Mouse (Mus musculus): Measurements from ENCODE around the gene Gm11437.
A peak's percentile ranks its signal among the peaks of the same experiment; 100 is the strongest.

Gm11437 gene

DNA sequence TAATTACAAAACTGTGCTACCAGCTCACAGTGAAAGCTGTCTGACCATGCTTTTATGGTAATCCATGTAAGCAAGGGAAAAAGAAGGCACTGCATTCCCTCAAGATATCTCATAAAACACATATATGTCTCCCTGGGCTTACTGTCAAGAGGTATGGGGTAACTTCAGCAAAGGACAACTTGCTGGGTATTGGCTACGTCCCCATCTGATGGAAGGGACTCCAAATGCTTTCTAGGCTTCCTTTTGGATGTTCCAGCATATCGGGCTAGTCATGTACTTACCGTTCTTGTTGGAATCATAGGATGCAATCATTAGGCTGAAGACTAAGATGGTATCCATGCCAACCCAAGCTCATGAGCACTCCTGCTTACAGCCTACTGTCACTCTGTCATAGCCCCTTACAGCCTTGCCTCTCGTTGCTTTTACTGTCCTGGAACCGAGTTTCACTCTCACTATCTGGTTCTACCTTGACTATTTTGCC, at the start of gene Gm11437:
Gene Gm11437 (minus strand): TSS at position 431 of the 481 bp plus-strand sequence.
- no peak for DNase-seq

GRCm38 (mm10) chr11:84210876-84211275, 43.6 kb upstream of the Gm11437 start:
- no peak for DNase-seq

GRCm38 (mm10) chr11:84205776-84206175, 38.5 kb upstream of the Gm11437 start:
- DNase-seq, result no peak

- DNase-seq, result no peak
These were observed 30.5 kb upstream of the Gm11437 start for GRCm38 (mm10) chr11:84197607-84198402.

DNA sequence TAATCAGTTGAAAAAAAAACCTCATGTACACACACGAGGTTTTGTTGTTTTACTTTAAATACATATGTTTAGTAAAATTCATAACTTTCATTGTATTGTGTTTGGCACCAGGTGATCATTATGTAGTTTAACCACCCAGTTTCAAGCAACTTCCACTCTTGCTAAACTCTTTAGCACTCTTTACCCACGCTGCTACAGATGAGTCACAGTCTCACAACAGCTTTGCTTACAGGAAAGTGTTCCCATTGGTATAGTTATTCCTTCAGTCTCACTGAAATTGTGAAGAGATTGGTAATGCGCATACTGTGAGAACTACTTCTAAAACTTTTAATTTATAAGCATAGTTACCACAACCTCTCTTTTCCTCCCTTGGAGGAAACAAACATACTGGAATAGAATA, 27.5 kb upstream of the Gm11437 start:
- no peak for DNase-seq

DNA sequence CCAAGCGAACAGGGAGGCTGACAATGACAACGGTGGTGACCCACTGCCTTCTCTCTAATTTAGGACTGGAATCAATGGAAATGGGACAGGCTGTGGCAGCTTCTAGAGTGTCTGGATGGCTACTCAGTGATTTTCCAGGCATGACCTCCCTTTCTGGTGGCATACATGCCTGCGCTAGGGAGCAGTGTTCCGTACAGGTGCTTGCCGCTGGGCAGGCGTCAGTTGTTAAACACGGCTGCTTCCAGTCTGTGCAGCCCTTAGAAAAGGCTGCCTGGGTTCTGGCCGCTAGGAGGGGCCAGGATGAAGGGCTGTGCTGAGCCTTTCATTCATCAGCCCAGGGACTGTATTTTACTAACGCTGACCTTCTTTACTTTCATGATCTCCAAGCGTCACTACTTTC, 26.0 kb upstream of the Gm11437 start:
- no peak for DNase-seq

GRCm38 (mm10) chr11:84190581-84191233, 23.4 kb upstream of the Gm11437 start:
- no peak for DNase-seq

DNA sequence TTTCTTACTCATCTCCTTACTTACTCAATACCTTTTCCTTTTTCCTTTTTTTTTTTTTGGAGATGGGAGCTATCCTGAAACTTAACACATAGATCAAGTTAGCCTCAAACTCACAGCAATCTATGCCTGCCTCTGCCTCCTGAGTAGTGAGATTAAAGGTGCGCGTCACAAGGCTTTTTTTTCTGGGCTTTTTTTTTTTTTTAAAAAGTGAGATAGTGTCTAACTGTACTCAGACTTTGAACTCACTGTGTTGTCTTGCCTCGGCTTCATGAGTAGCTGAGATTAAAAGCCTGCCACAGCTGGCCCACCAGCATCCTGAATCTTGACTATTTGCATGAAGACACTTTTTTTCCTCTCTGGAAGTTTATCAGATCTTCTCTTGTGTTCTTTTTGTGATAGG, 21.3 kb upstream of the Gm11437 start:
- no peak for DNase-seq

GRCm38 (mm10) chr11:84181286-84181685, 14.0 kb upstream of the Gm11437 start:
- no peak for DNase-seq

- DNase-seq, result peak; percentile 75
These were observed 12.8 kb upstream of the Gm11437 start for GRCm38 (mm10) chr11:84179954-84180598.

GRCm38 (mm10) chr11:84179226-84179953, 12.1 kb upstream of the Gm11437 start:
- peak; percentile 97 for DNase-seq

DNA sequence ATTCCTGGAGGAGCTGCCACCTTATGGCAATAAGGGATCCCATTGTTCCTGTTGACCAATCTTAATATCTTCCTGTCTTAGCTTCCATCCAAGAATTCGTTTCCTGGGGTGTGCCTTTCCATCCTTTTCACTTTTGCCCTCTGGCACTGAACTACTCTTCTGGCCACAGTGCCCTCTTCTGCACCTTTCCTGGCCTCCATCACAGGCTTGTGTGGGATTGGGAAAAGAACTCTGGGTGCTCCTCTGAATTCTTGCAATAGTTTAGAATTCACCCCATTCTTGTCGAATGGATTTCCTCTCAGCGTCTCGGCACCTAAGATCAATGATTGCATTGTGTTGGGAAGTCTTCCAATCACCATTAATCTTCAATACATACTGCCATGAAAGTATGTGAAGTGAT, 11.3 kb upstream of the Gm11437 start:
- peak; percentile 18 for DNase-seq

GRCm38 (mm10) chr11:84172539-84173435, 5.5 kb upstream of the Gm11437 start:
- DNase-seq, result no peak

GRCm38 (mm10) chr11:84168701-84169288, 1.5 kb upstream of the Gm11437 start:
- DNase-seq, result peak; percentile 19

DNA sequence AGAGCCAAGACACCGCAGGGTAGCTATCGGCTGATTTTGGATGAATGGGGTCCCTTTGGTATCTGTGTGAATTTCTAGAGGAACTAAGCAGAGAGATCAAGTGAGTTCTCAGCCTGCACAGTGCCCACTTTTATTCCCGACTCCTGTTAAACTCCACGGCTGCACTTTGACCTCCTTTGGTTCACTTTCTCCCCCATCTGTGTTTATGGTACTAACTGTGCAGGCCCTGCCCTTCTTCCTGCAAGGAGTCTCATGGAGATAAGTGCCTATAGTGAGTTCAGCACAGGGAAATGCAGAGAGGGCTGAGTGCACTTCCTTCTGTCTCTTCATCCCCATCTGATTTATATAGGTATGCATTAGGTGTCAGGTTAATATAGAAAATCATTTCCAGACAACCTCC, 2.7 kb downstream of the Gm11437 start:
- DNase-seq, result no peak

DNA sequence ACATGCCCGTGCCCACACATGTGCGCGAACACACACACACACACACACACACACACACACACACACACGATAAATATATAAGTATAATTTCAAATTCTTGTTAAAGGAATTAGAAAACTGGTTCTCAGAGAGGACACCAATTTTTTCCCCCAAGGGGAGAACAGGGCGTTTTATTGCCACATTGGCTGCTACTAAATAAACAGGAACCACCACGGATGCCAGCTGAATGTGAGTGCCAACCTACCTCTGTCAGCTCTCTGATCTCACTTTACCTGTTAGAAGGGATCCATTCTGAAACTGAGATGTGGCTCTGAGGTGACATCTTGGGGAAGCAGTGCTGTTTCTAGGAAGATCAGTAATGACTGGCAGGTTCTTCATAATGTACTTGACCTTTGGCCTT, 3.2 kb downstream of the Gm11437 start:
- no peak for DNase-seq

DNA sequence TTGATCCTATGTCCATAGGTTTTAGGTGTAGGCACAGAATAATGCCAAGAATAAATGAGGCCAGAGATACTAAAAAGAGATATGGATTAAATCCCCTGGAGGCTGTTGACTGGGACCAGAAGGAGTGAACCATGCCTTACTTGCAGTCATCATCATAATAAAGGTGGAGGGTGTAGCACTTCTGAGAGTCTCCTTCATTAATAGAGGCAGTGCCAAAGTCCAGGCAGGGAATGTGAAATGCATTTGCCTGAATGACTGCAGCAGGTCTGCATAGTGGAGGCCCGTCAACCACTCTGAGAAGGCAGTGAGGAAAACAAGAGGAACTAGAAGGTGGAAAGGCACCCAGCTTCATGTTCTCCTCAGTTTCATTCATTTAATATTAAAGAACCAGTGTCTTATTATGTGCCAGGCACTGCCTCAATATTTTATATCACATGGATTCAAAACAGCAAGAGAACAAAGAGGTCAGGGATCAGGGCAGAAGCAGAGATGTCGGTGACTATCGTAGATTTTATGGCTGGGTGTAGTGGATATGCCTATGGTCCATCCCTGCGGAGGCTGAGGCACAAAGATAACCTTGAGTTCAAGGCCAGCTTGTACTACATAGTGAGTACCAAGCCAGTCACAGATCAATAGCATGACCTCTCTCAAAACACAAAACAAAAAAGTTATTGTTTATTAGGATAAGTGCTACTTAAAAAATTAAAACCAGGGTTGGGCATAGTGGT, 10.6 kb downstream of the Gm11437 start:
- no peak for DNase-seq

GRCm38 (mm10) chr11:84150884-84151283, 16.4 kb downstream of the Gm11437 start:
- DNase-seq, result no peak

DNA sequence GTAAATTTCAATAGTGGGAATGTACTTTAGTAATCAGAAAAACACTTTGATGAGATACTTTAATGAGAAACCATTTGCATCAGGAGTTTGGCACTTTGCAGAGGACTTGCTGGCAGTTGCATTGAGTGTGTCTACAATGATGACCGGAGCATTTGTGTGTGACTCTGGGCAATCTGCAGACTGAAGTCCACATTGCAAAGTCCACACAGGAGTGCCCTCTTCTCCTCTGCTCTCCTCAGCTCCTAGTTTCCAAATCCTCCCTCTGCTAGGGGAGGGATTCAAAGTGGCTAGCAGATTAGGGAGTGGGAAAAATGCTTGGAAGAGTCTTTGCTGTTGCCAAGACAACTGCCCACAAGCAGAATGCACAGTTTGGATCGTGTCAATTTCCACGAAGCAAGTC, 21.2 kb downstream of the Gm11437 start:
- no peak for DNase-seq

DNA sequence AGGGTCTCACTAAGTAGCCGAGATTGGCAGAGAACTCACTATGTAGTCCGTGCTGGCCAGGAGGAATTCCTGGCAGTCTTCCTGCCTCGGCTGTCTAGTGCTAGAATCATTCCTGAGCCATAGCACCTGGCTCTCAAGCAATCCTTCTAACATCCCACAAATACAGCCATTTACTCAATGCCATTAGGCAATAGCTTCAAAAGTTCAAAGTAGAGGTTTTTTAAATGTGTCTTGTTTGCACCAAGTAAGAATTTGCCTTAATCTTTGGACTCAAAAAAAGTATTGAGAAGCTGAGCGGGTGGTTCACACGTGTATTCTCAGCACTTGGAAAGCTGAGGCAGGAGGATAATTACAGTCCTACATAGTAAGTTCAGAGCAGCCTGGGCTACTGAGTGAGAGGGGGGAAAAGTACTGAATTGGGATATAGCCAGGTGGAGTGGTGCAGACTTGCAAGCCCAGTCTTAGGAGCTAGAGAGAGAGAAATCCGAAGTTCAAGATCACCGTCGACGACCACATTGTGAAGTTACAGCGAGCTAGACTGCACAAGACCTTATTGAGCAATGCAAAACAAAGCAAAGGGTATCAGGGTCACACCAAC, 22.0 kb downstream of the Gm11437 start:
- no peak for DNase-seq
